Mouse (Mus musculus) fibroblast of lung, adult 2 months (primary cell): ENCODE measurements around the gene Mien1.

Experiments
- DNase-seq: peaks from one replicate; pipeline ENCODE4 v3.0.0-alpha.2; 2011; ENCODE audit warnings: low read depth

Mien1 gene

GRCm38 (mm10) chr11:98459860-98460259 lies 21.1 kb upstream of the Mien1 start:
- no peak for DNase-seq

DNA sequence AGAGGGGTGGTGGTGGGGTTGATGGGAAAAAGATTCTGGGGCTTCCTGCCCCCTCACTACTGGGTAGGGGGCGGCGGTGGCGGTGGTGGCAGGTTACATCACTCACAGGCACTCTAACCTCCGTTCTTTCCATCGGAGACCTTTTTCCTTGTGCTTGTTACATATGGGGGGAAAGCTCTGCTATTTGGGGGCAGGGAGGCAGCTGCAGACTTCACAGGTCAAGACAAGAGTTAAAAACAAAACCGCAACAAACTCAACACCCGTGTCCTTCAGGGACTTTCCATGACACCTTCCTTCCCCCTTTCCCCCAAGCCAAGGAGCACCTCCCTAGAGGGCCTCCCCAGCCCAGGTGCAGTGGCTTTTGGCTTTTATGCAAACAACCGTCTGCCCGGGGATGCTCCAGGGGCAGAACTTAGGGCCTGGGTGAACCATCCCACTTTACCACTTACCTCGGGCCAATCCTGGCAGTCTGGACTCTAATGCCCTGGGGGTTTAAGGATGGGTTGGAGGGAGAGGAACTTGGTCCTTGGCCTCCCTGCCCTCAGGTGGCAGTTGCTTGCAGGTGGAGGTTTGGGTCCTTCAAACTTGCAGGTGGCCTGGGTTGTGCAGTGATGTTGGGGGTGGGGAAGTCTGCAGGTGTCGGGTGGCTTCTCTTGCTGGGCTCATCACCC lies 20.4 kb upstream of the Mien1 start:
- DNase-seq, result no peak

- DNase-seq, result no peak
These were observed 19.6 kb upstream of the Mien1 start for GRCm38 (mm10) chr11:98458121-98458990.

- DNase-seq, result no peak
These were observed 18.8 kb upstream of the Mien1 start for GRCm38 (mm10) chr11:98457367-98458120.

GRCm38 (mm10) chr11:98456945-98457344 lies 18.2 kb upstream of the Mien1 start:
- DNase-seq, result no peak

DNA sequence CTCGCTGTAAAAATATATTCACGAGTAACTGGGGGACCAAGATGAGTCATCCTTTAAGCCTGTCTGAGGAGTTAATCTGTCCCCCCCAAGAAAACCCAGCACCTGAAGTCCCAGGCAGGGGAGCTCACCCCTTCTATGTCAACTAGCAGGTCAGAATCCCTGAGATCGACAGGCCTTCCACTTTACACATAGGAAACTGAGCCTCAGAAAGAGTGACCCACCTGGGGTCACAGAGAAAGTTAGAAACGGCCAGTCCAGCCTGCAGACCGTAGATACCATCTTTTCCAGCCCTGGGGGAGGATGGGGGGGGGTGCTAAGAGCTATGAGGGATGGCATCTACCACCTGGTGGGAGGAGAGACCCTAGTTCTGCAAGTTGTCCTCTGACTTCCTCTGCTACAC lies 17.8 kb upstream of the Mien1 start:
- DNase-seq, result no peak

- no peak for DNase-seq
These were observed 16.7 kb upstream of the Mien1 start for GRCm38 (mm10) chr11:98455484-98455883.

GRCm38 (mm10) chr11:98449921-98450771 lies 11.4 kb upstream of the Mien1 start:
- no peak for DNase-seq

GRCm38 (mm10) chr11:98449419-98449818 lies 10.6 kb upstream of the Mien1 start:
- DNase-seq, result no peak

DNA sequence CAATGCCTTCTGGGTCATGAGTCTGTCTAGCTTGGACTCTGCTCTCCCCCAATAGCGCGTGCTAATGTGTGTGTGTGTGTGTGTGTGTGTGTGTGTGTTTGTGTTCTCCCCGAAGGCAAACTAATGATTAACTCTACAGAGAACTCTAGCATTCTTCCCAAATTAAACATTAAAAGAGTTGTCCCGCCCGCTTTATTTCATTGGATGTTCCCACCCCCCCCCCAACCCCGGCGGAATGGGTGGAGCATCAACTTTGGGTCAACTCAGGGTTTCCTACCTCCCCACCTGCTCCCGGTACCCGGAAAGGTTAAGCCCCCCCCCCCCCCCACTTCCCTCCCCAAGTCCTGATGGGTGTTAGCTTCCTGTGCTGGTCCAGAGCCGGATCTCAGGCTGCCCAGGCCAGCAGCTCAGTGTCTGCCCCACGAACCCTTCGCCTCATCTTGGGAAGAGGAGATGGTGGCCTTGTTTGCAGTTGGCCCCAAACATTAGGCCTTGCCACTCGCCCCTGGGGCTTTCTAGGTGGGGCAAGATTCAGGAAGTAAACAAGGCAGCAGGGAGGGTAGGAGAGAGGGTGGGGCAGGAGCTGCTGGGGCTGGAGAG lies 9.5 kb upstream of the Mien1 start:
- no peak for DNase-seq

DNA sequence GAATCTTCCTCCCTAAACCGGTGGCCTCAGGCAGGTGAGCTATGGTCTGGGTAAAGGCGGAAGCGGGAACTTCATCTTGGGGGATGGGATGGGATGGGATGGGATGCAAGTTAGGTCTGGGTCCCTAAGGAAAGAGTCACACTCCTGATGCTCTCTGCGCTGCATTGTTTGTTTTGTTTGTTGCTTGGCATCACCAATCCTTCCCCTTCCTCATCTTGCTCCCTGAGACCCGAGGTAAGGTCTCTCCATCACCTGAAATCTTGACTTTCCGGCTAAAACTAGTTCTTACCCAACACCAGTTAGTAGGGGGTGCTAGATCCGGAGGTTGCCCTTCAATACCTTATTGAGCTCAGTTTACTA lies 8.7 kb upstream of the Mien1 start:
- no peak for DNase-seq

GRCm38 (mm10) chr11:98446562-98447474 lies 8.0 kb upstream of the Mien1 start:
- no peak for DNase-seq

- no peak for DNase-seq
These were observed 7.4 kb upstream of the Mien1 start, which contains the start of gene Grb7 for GRCm38 (mm10) chr11:98446213-98446561. TSS of gene Grb7 (plus strand) at chr11:98446394.

- DNase-seq, result no peak
These were observed 6.9 kb upstream of the Mien1 start for GRCm38 (mm10) chr11:98445679-98446078.

DNA sequence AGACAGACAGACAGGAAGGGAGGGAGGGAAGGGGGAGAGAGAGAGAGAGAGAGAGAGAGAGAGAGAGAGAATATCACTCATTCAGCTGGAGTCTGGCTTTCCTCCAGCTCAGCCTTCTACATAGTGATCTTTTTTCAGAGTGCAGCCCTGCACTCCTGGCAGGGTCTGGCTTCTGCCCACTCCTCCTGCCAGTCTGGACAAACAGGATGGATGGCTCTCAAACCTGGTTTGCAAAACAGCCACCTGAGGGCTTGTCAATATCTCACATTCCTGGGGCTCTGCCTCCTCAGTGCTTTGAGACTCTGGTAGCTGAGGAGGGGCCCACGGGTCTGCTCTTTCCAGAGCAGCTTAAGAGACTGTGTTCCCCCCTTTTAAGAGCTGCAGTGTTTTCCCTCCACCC lies 6.4 kb upstream of the Mien1 start:
- DNase-seq, result no peak

DNA sequence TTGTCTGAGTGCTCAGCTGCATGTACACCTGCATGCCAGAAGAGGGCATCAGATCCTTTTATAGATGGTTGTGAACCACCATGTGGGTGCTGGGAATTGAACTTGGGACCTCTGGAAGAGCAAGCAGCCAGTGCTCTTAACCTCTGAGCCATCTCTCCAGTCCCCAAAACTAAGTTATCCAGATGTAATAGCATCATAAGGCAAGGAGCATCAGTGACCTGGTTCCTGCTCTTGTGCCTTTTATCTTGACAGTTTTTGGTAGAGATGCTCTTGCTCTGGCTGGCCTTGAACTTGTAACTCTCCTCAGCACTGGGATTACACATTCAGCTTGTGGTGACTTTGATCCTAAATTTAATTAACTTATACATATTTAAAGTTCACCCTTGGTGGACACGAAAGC lies 4.9 kb upstream of the Mien1 start:
- no peak for DNase-seq

DNA sequence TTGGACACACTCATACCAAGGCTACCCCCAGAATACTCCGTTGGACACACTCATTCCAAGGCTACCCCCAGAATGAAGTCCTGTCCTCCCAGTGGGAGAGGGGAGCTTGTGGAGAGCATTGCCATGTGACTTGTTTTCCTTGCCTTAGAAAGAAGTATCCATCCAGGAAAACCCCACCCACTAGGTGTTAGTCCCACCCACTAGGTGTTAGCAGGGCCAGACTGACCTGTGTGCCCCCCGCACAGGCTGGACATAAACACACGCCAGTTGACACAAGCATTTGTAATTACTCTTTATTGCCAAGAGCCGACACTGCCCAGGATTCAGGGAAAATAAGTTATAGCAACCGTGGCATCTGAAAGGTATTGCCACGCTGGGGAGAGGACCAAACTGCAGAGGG lies 1.4 kb downstream of the Mien1 start:
- DNase-seq, result no peak

GRCm38 (mm10) chr11:98435723-98436122 lies 3.1 kb downstream of the Mien1 start:
- DNase-seq, result no peak

DNA sequence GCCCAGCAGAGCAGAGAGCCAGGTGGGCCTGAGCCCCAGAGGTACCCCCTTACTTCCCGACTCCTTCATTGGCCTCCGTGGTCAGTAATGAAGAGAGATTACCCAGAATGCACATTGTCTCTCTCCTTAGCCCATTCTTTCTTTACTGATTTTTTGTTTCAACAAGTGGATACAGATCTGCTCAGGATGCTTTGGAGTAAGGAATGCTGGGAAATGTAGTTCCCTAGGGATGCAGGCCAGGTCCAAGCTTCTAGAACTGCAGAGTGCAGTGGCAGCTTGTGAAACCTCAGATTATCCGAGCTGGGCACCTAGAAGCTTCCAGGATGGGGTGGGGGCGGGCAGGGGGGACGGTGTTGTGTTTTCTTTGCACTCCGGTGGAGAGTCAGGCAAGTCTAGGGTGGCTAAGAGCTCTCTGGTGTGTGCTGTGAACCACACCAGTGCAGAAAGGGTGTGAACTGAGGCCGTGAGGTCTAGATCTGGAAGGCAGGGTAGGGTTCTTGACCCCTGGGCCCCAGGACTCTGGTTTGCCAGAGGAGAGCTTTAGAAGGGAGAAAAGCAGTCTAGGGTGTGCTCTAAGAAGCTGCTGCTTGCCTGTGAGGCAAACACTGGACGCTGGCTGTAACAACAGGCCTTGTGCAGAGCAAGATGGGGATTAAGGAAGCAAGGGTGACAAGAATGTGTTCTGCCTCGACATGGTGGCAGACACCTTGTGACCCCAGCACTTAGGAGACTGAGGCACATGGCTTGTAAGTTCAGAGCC lies 6.9 kb downstream of the Mien1 start:
- DNase-seq, result no peak

DNA sequence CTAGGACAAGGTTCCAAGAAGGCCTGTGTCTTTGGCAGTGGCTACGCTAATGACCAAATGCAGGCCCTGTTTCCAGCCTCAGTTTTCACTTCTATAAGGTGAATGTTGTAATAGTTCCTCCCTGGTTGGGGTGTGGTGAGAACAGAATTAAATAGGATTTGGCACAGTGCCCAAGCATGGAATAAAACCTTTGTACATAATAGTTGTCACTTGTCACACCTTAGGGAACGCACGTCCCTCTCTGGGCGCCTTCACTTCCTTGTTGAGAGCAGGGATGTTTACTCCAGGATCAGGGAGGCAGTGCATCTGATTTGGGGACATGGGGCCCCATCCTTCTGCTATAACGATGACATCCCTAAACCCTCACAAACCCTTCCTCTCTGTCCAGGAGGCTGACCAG lies 10.4 kb downstream of the Mien1 start:
- no peak for DNase-seq
